Mouse (Mus musculus): ENCODE data around the gene Srgap2.

DNA sequence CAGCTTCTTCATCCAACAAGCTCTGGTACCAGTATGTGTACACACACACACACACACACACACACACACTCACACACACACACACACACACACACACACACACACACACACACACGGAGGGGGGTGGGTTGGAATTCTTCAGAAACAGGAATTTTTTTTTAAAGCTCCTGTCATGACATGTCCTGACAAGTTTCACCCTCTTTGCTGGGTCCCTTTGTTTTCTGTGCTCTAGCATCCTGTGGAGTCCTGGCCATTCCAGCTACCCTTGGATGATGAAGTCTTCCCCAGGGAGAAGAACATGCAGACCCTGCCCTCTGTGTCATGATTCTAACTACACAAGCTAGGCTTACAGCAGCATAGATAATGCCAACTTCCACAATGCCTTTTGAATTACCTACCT lies 13.0 kb downstream of the Srgap2 start:
- TF ChIP-seq POLR2A (IDR thresholded peaks at IDR 0.05; ENCODE audit: extremely low read depth, insufficient read depth, low read length) (no peak), CTCF (IDR thresholded peaks at IDR 0.05; ENCODE audit: low read depth, low read length) (no peak)
